Mouse (Mus musculus): ENCODE measurements around the gene Kidins220. TPM values are rescaled to one million over a fixed set of nuclear protein-coding genes. Genes with fewer than 3 reads are reported as not detected.

The Kidins220 gene
- polyA plus RNA-seq, 1 experiment = 66.4 TPM

DNA sequence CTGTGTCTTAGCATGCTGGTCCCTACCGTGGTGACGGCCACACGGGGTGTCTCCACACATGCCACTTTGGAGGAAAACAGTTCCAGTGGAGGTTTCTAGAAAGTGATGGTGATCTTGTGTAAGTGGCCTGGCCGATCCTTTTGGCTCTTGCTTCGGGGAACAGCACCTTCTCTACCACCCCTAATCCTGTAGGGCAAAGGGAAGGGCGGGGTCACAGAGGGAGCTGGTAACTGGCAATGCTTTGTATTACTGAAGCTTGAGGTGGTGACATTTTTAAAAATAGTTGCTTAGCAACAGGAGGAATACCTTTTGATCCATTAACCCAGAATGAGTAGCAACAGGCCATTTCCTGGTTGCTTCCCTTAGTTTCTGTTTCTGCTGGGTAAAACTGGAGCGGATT is 12.9 kb upstream of the Kidins220 start:
- TF ChIP-seq CTCF (IDR thresholded peaks at IDR 0.05; ENCODE audit: low read depth, low read length) (no peak), POLR2A (IDR thresholded peaks at IDR 0.05; ENCODE audit: borderline replicate concordance, low read depth, low read length) (no peak)

DNA sequence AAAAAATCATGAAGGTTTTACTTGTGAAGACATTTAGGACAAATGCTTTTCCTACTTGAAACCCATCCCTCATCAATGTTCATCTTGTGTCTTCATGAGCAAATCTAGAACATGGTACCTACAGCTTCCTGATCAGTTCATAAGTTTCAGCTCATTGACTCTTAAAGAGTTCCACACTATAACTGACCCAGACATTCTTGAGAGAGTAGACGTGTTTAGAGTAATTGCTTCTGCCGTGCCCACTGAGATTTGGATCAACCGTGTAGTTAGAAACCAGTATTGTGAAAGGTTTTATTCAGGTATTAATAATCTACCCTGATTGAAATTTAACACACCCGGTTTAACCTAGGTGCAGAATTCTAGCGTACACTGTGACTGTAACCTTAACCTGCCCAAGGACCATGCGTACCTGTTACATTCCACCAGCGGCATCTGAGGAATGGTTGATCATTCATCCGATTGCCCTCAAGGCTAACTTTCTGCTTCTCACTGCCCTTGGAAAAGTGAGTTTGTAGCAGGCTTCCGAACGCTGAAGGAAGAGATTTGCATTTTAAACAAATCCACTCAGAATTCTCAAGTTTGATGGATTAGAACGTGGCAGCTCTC is 12.3 kb upstream of the Kidins220 start:
- Histone ChIP-seq H3K4me1 (ENCODE audit: control insufficient read depth, insufficient read depth, low read length) (peaks cover 7% of the 10 kb centered on the region), H3K27ac (ENCODE audit: insufficient read depth, low read depth, low read length) (no peak overlapping the region), H3K4me3 (ENCODE audit: insufficient read depth, low read length) (no peak overlapping the region)
- no peak for TF ChIP-seq POLR2A (IDR thresholded peaks at IDR 0.05; ENCODE audit: borderline replicate concordance, low read depth, low read length)
- no peak for TF ChIP-seq CTCF (IDR thresholded peaks at IDR 0.05; ENCODE audit: low read depth, low read length)

More for the DNA sequence above, 12.9 kb upstream of the Kidins220 start:
- peaks cover 7% of the 10 kb centered on the region for H3K4me1 ChIP-seq (ENCODE audit: control insufficient read depth, insufficient read depth, low read length)
- H3K27ac ChIP-seq (ENCODE audit: insufficient read depth, low read depth, low read length) = no peak overlapping the region
- H3K4me3 ChIP-seq (ENCODE audit: insufficient read depth, low read length) = no peak overlapping the region

DNA sequence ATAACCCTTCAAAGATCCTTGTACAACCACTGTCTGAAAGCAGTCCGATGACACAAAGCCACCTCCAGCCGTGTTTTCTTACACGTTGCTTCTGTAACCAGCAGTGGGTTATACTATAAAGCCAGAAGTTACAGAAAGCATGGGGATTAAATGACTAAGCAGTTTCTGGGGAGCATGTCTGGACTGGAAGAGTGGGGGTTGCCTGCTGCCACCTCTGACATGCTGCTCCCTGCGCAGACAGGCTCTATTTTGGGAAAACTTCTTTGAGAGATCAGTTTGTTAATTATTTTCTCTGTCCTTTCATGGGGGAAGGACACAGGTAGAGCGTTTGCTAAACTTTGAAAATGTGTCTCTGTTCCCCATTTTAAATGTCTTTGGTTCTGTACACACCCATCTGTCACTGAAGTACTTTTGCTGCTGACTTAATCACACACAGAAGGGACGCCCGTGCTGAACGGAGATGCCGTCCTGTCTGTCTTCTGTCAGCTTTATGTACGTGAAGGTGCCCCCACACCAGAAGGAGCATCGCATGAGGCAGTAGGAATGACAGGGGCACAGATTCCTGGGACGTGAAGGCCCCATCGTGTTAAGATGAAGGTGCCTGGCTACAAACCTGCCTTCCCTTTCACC is 11.2 kb upstream of the Kidins220 start:
- Histone ChIP-seq H3K27ac (ENCODE audit: insufficient read depth, low read depth, low read length) (no peak overlapping the region), H3K4me1 (ENCODE audit: control insufficient read depth, insufficient read depth, low read length) (peaks cover 7% of the 10 kb centered on the region), H3K4me3 (ENCODE audit: insufficient read depth, low read length) (no peak overlapping the region)
- TF ChIP-seq CTCF (IDR thresholded peaks at IDR 0.05; ENCODE audit: low read depth, low read length) (no peak), POLR2A (IDR thresholded peaks at IDR 0.05; ENCODE audit: borderline replicate concordance, low read depth, low read length) (no peak)

DNA sequence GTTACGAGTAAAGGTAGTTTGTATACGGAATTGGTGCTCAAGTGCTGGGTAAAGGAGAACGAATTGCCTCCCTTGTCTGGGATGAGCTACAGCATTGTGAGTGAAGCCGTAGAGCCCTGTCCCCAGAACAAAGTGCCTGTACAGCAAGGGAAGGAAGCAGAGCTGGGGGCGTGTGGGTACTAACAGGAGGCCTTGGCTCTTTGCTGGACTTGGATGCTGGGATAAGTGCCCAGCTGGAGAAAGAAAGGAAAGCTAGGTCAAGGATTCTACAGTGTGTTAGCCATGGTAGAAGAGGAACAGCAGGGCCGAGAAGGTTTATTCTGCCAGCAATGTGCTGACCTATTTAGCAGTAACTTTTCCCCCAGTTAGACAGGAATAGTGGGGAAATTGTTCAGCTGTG is 9.3 kb upstream of the Kidins220 start:
- H3K27ac ChIP-seq (ENCODE audit: insufficient read depth, low read depth, low read length) = no peak overlapping the region
- H3K4me1 ChIP-seq (ENCODE audit: control insufficient read depth, insufficient read depth, low read length) = peaks cover 9% of the 10 kb centered on the region
- TF ChIP-seq CTCF (IDR thresholded peaks at IDR 0.05; ENCODE audit: low read depth, low read length) (no peak), POLR2A (IDR thresholded peaks at IDR 0.05; ENCODE audit: borderline replicate concordance, low read depth, low read length) (no peak)
- no peak overlapping the region for H3K4me3 ChIP-seq (ENCODE audit: insufficient read depth, low read length)

DNA sequence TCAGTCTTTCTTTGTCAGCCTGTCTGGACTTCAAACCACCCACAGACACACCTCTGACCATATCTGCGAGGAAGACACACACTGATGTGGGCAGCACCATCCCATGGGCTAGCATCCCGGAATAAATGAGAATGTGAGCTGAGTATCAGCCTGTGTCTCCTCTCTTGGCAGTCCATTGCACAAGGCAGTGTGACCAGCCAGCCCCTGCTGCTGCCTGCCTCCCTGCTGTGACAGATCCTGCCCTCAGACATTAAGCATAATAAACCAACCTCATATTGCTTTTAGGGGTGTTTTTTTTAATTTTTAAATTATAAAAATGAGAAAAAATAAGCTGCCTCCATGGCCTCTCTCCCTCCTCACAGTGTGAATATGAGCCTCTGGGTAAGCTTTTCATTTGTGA is 8.7 kb upstream of the Kidins220 start:
- no peak for TF ChIP-seq CTCF (IDR thresholded peaks at IDR 0.05; ENCODE audit: low read depth, low read length)
- no peak for TF ChIP-seq POLR2A (IDR thresholded peaks at IDR 0.05; ENCODE audit: borderline replicate concordance, low read depth, low read length)
- Histone ChIP-seq H3K4me1 (ENCODE audit: control insufficient read depth, insufficient read depth, low read length) (peaks cover 9% of the 10 kb centered on the region), H3K27ac (ENCODE audit: insufficient read depth, low read depth, low read length) (no peak overlapping the region), H3K4me3 (ENCODE audit: insufficient read depth, low read length) (no peak overlapping the region)

DNA sequence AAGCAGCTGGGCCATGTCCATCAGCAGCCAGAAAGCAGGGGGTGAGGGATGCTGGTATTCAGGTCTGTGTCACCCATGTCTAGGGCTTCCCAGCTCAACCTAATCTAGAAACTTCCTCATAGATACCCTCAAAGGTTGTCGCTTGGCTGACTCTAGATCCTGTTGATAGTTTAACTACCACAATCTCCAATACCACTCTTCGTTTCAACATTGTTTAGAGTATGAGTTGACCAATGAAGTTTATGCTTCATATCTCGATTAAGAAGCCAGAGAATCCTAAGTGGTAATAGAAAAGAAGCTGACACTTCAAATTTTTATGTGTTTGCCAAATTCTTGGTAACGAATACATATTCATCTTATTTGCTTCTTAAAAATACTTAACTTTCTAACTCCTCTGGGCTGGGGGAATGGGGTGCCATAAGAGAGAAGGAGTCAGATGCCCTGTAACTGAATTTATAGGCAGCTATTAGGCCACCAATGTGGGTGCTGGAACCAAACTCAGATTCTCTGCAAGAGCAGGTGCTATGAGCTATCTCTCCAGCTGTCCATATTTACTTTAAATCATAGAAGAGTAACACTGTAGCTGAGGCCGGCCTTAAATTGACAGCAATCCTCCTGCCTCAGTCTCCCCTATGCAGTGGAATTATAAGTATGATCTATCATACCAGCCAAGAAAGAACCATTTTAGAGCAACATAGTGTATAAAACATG is 3.1 kb upstream of the Kidins220 start:
- peaks cover 16% of the 10 kb centered on the region for H3K4me1 ChIP-seq (ENCODE audit: control insufficient read depth, insufficient read depth, low read length)
- no peak overlapping the region for H3K4me3 ChIP-seq (ENCODE audit: insufficient read depth, low read length)
- no peak overlapping the region for H3K27ac ChIP-seq (ENCODE audit: insufficient read depth, low read depth, low read length)
- TF ChIP-seq POLR2A (IDR thresholded peaks at IDR 0.05; ENCODE audit: borderline replicate concordance, low read depth, low read length) (no peak), CTCF (IDR thresholded peaks at IDR 0.05; ENCODE audit: low read depth, low read length) (no peak)

DNA sequence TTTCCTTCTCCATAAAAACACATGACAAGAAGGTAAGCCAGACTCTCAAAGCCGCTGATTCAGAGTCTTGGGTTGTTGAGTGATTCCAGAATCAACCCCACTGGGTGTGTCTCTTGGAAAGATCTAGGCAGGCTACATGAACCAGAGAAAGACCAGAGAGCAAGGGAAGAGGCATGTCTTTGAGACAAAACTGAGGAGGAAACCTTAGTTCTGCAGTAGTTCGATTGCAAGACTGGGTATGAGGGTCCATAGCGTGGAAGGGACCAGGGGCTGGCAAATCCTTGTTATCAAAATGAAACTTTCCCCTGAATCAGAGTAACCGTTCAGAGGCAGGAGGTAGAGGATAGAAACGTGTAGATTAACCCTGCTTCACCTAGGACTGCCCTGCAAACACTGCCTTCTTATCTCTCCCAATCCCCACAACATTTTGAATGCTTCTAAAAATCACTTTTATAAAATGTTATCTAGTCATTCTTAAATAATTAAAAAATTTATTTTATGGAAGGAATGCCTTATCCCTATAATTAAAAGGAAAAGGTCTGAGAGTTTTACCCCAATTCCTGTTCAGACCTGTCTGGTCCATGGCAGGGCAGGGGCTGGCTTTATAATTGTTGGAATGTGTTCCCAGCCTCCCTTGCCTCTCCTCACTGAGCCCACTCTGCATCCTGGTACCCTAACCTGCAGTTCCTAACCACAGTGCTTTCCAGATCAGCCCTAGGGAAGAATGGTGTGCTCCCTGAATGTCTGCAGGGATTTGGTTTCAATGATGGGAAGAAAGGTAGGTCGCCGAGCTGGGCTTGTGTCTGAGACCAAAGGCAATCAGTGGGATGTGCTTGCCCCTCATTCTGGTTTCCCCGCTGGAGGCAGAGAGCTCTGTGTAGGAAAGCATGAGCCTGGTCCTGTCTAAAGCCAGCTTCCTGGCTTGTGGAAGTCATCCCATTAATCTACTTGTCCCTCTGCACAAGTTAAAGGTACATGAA is 2.1 kb upstream of the Kidins220 start:
- Histone ChIP-seq H3K4me3 (ENCODE audit: insufficient read depth, low read length) (no peak overlapping the region), H3K27ac (ENCODE audit: insufficient read depth, low read depth, low read length) (no peak overlapping the region), H3K4me1 (ENCODE audit: control insufficient read depth, insufficient read depth, low read length) (peaks cover 19% of the 10 kb centered on the region)
- TF ChIP-seq POLR2A (IDR thresholded peaks at IDR 0.05; ENCODE audit: borderline replicate concordance, low read depth, low read length) = no peak
- TF ChIP-seq CTCF (IDR thresholded peaks at IDR 0.05; ENCODE audit: low read depth, low read length) = no peak

DNA sequence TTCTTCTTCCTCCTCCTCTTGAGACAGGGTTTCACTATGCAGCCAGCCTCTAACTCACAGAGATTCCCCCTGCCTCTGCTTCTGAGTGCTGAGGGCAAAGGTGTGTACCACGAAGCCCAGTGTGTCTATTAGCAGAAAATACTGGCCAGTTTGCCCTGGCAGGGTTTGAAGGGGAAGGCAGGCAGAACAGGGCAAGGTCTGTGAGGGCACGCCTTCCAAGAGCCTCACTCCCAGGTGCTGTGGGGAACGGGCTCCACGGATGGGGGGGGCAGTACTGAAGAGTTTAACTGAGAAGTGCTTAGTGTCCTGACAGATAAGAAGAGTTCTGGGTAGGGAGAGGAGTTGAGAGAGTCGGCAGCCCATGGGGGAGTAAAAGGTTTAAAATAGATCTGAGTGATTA is 1.1 kb upstream of the Kidins220 start:
- no peak overlapping the region for H3K4me3 ChIP-seq (ENCODE audit: insufficient read depth, low read length)
- TF ChIP-seq CTCF (IDR thresholded peaks at IDR 0.05; ENCODE audit: low read depth, low read length) (no peak), POLR2A (IDR thresholded peaks at IDR 0.05; ENCODE audit: borderline replicate concordance, low read depth, low read length) (no peak)
- H3K27ac ChIP-seq (ENCODE audit: insufficient read depth, low read depth, low read length) = no peak overlapping the region
- peaks cover 19% of the 10 kb centered on the region for H3K4me1 ChIP-seq (ENCODE audit: control insufficient read depth, insufficient read depth, low read length)

DNA sequence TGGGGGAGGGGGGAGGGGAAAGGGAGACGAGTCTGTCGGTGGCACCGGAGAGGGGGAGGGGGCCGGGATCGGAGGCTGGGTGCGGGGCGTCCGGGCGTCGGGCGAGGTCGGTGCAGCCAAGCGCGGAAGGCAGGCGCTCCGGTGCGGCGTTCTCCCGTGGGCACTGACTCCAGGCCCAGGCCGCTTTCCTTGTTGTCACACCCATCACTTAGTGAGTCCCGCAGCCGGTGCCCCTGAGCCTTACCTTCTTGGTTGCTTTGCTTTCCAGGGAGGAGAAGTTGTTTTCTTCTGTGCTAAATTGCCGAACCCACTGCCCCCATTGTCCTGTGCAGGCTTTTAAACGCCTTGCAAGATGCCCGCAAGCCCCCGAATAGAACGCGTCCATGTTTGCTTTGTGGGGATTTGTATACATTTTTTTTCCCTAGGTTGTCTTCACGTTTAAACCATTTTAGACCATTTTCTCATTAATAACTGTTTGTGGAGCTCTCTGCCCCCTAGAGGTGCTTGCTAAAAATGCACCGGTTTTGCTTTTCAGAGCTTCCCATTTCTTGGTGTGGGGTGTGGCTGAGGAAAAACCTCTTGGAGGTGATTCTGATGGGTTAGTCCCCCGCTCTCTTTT is 499 bp downstream of the Kidins220 start:
- Histone ChIP-seq H3K27ac (ENCODE audit: insufficient read depth, low read depth, low read length) (peak overlapping the region; percentile 92), H3K4me3 (ENCODE audit: insufficient read depth, low read length) (peak overlapping the region; percentile 99), H3K4me1 (ENCODE audit: control insufficient read depth, insufficient read depth, low read length) (peaks cover 26% of the 10 kb centered on the region)
- TF ChIP-seq POLR2A (IDR thresholded peaks at IDR 0.05; ENCODE audit: borderline replicate concordance, low read depth, low read length) = no peak
- TF ChIP-seq CTCF (IDR thresholded peaks at IDR 0.05; ENCODE audit: low read depth, low read length) = peak; percentile 52; the same call in 1 of the 2 replicates
